Mouse (Mus musculus): ENCODE results near the gene Xrra1. TPM values are rescaled to one million over a fixed set of nuclear protein-coding genes. Genes with fewer than 3 reads are reported as not detected.
A peak's percentile ranks its signal among the peaks of the same experiment; 100 is the strongest.

Xrra1 gene
- polyA plus RNA-seq, 1 experiment from 2014 or later, result 0.29 TPM

- ATAC-seq (ENCODE audit: insufficient number of reproducible peaks, insufficient read depth, low FRiP score, low read depth), result no peak
- no peaks in the 10 kb centered on the region for H3K9me3 ChIP-seq (ENCODE audit: control insufficient read depth, low read depth, low read length)
- WGBS, result 88% methylated on average over 14 of the region's 14 CpGs
- H3K36me3 ChIP-seq (ENCODE audit: control insufficient read depth, insufficient read depth, low read length), result peaks cover 15% of the 10 kb centered on the region; the same call in 1 of the 2 replicates
- no peak overlapping the region for H3K9ac ChIP-seq (replicated peaks; ENCODE audit: low read depth, low read length)
- H3K27me3 ChIP-seq (ENCODE audit: control insufficient read depth, insufficient read depth, low read length), result no peaks in the 10 kb centered on the region
- H3K4me1 ChIP-seq (ENCODE audit: control insufficient read depth, insufficient read depth, low read length), result peaks cover 12% of the 10 kb centered on the region; the same call in 1 of the 2 replicates
- H3K27ac ChIP-seq (ENCODE audit: low read length), result no peak overlapping the region
- no peak overlapping the region for H3K4me2 ChIP-seq (replicated peaks; ENCODE audit: low read depth, low read length)
- no peak overlapping the region for H3K4me3 ChIP-seq (ENCODE audit: low read depth, low read length)
Observed at GRCm38 (mm10) chr7:99856266-99856861, 2.6 kb upstream of the Xrra1 start.

DNA sequence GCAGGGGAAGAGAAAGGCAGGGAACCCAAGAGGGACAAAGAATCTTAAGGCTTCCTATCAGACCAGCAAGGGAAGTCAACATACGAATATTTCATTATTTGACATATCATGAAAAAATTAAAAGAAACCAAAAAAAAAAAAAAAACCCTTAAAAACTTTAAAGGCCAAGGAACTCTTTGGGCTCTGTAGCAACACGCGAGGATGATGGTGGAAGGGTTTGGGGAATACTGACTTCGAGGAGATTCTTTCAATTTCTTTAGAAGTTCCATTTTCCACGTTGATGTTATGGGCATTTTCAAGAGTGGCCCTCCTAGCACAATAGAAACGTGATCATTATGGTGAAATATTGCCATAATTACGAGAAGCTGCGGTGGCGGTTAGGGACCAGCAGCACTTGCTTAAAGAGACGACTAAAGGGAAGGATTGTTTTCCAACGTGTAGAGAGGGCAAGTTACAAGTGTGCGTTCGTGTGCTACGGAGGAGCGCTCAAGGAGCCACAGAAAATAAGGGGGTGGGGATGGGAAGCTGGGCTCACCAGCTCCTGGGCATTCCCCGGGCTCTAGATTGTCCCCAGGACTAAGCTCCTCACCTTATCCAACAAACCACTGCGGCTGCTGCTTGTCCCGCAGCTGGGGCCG is 622 bp upstream of the Xrra1 start:
- Histone ChIP-seq H3K4me1 (ENCODE audit: control insufficient read depth, insufficient read depth, low read length) (peaks cover 12% of the 10 kb centered on the region; the same call in 1 of the 2 replicates), H3K4me2 (replicated peaks; ENCODE audit: low read depth, low read length) (peak overlapping the region; percentile 78), H3K4me3 (ENCODE audit: low read depth, low read length) (peak overlapping the region; percentile 77), H3K27me3 (ENCODE audit: control insufficient read depth, insufficient read depth, low read length) (no peaks in the 10 kb centered on the region), H3K36me3 (ENCODE audit: control insufficient read depth, insufficient read depth, low read length) (peaks cover 13% of the 10 kb centered on the region; the same call in 1 of the 2 replicates), H3K9ac (replicated peaks; ENCODE audit: low read depth, low read length) (peak overlapping the region; percentile 91), H3K9me3 (ENCODE audit: control insufficient read depth, low read depth, low read length) (no peaks in the 10 kb centered on the region), H3K27ac (ENCODE audit: low read length) (peak overlapping the region; percentile 44; the same call in 1 of the 2 replicates)
- peak; percentile 46 for ATAC-seq (ENCODE audit: insufficient number of reproducible peaks, insufficient read depth, low FRiP score, low read depth)
- WGBS, result 1% methylated on average over 19 of the region's 19 CpGs

GRCm38 (mm10) chr7:99863362-99863761 is 4.4 kb downstream of the Xrra1 start, which contains the start of gene Spcs2:
TSS of gene Spcs2 (minus strand) at chr7:99863462.
- H3K27ac ChIP-seq (ENCODE audit: low read length), result no peak within 1 kb of the TSS
- WGBS, result 54% methylated on average over 7 of the region's 7 CpGs
- ATAC-seq (ENCODE audit: insufficient number of reproducible peaks, insufficient read depth, low FRiP score, low read depth), result no peak
- H3K9ac ChIP-seq (replicated peaks; ENCODE audit: low read depth, low read length), result no peak within 1 kb of the TSS
- no peak within 1 kb of the TSS for H3K4me2 ChIP-seq (replicated peaks; ENCODE audit: low read depth, low read length)
- H3K9me3 ChIP-seq (ENCODE audit: control insufficient read depth, low read depth, low read length), result no peaks in the 10 kb centered on the region
- no peak within 1 kb of the TSS for H3K4me3 ChIP-seq (ENCODE audit: low read depth, low read length)
- H3K4me1 ChIP-seq (ENCODE audit: control insufficient read depth, insufficient read depth, low read length), result no peaks in the 10 kb centered on the region
- H3K36me3 ChIP-seq (ENCODE audit: control insufficient read depth, insufficient read depth, low read length), result no peaks in the 10 kb centered on the region
- no peaks in the 10 kb centered on the region for H3K27me3 ChIP-seq (ENCODE audit: control insufficient read depth, insufficient read depth, low read length)

GRCm38 (mm10) chr7:99864241-99865028 is 5.5 kb downstream of the Xrra1 start:
- Histone ChIP-seq H3K4me2 (replicated peaks; ENCODE audit: low read depth, low read length) (no peak overlapping the region), H3K27ac (ENCODE audit: low read length) (no peak overlapping the region), H3K9ac (replicated peaks; ENCODE audit: low read depth, low read length) (no peak overlapping the region), H3K4me3 (ENCODE audit: low read depth, low read length) (no peak overlapping the region), H3K9me3 (ENCODE audit: control insufficient read depth, low read depth, low read length) (no peaks in the 10 kb centered on the region), H3K36me3 (ENCODE audit: control insufficient read depth, insufficient read depth, low read length) (no peaks in the 10 kb centered on the region), H3K27me3 (ENCODE audit: control insufficient read depth, insufficient read depth, low read length) (no peaks in the 10 kb centered on the region), H3K4me1 (ENCODE audit: control insufficient read depth, insufficient read depth, low read length) (no peaks in the 10 kb centered on the region)
- WGBS, result 71% methylated on average over 11 of the region's 11 CpGs
- ATAC-seq (ENCODE audit: insufficient number of reproducible peaks, insufficient read depth, low FRiP score, low read depth), result no peak

GRCm38 (mm10) chr7:99865219-99865618 is 6.3 kb downstream of the Xrra1 start:
- H3K9me3 ChIP-seq (ENCODE audit: control insufficient read depth, low read depth, low read length), result no peaks in the 10 kb centered on the region
- H3K4me1 ChIP-seq (ENCODE audit: control insufficient read depth, insufficient read depth, low read length), result no peaks in the 10 kb centered on the region
- H3K4me3 ChIP-seq (ENCODE audit: low read depth, low read length), result no peak overlapping the region
- no peak for ATAC-seq (ENCODE audit: insufficient number of reproducible peaks, insufficient read depth, low FRiP score, low read depth)
- H3K27me3 ChIP-seq (ENCODE audit: control insufficient read depth, insufficient read depth, low read length), result no peaks in the 10 kb centered on the region
- no peak overlapping the region for H3K27ac ChIP-seq (ENCODE audit: low read length)
- H3K4me2 ChIP-seq (replicated peaks; ENCODE audit: low read depth, low read length), result no peak overlapping the region
- 45% methylated on average over 3 of the region's 3 CpGs for WGBS
- no peak overlapping the region for H3K9ac ChIP-seq (replicated peaks; ENCODE audit: low read depth, low read length)
- no peaks in the 10 kb centered on the region for H3K36me3 ChIP-seq (ENCODE audit: control insufficient read depth, insufficient read depth, low read length)

DNA sequence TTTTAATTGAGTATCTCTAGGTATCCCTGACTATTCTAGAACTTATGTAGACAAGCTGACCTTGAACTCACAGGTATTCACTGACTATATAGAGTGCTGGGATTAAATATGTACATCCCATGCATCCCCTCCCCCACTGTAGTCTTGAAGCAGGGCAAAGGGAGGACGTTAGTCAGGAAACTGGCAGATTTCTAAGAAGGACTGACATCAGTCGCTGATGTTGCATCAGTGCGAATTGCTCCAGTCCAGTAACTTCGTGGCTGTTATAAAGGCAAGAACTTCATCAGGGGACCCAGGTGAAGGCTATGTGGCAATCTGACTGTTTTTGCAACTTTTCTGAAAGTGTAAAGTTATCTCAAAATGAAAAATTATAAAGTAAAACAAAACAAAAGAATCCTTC is 10.4 kb downstream of the Xrra1 start:
- Histone ChIP-seq H3K4me3 (ENCODE audit: low read depth, low read length) (no peak overlapping the region), H3K4me2 (replicated peaks; ENCODE audit: low read depth, low read length) (no peak overlapping the region), H3K9ac (replicated peaks; ENCODE audit: low read depth, low read length) (no peak overlapping the region), H3K4me1 (ENCODE audit: control insufficient read depth, insufficient read depth, low read length) (no peaks in the 10 kb centered on the region), H3K9me3 (ENCODE audit: control insufficient read depth, low read depth, low read length) (no peaks in the 10 kb centered on the region), H3K36me3 (ENCODE audit: control insufficient read depth, insufficient read depth, low read length) (no peaks in the 10 kb centered on the region), H3K27ac (ENCODE audit: low read length) (no peak overlapping the region), H3K27me3 (ENCODE audit: control insufficient read depth, insufficient read depth, low read length) (no peaks in the 10 kb centered on the region)
- ATAC-seq (ENCODE audit: insufficient number of reproducible peaks, insufficient read depth, low FRiP score, low read depth), result no peak
- 62% methylated on average over 4 of the region's 4 CpGs for WGBS

DNA sequence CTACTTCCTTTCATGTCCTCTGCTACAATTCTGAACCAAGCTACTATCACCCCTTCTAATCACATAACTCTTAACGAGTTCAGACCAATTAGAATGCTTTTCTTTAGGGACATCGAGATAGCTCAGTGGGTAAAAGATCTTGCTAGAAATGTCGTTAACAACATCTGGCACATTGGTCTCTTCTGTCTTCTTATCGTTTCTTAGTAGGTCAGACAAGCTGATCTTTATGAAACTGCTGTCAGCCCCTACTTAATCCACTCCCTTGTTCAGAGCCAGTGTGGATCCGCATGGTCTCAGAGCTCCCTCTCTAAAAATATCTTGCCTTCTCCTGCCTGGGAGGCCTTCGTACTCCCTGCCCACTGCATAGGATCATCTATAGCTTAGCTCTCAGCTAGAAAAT is 15.0 kb downstream of the Xrra1 start:
- Histone ChIP-seq H3K27me3 (ENCODE audit: control insufficient read depth, insufficient read depth, low read length) (no peaks in the 10 kb centered on the region), H3K4me2 (replicated peaks; ENCODE audit: low read depth, low read length) (no peak overlapping the region), H3K36me3 (ENCODE audit: control insufficient read depth, insufficient read depth, low read length) (no peaks in the 10 kb centered on the region), H3K9me3 (ENCODE audit: control insufficient read depth, low read depth, low read length) (no peaks in the 10 kb centered on the region), H3K9ac (replicated peaks; ENCODE audit: low read depth, low read length) (no peak overlapping the region), H3K4me3 (ENCODE audit: low read depth, low read length) (no peak overlapping the region), H3K4me1 (ENCODE audit: control insufficient read depth, insufficient read depth, low read length) (no peaks in the 10 kb centered on the region), H3K27ac (ENCODE audit: low read length) (no peak overlapping the region)
- 75% methylated on average over 6 of the region's 6 CpGs for WGBS
- ATAC-seq (ENCODE audit: insufficient number of reproducible peaks, insufficient read depth, low FRiP score, low read depth), result no peak

GRCm38 (mm10) chr7:99875891-99876290 is 17.0 kb downstream of the Xrra1 start:
- H3K4me1 ChIP-seq (ENCODE audit: control insufficient read depth, insufficient read depth, low read length), result no peaks in the 10 kb centered on the region
- H3K27me3 ChIP-seq (ENCODE audit: control insufficient read depth, insufficient read depth, low read length), result no peaks in the 10 kb centered on the region
- H3K27ac ChIP-seq (ENCODE audit: low read length), result no peak overlapping the region
- no peaks in the 10 kb centered on the region for H3K36me3 ChIP-seq (ENCODE audit: control insufficient read depth, insufficient read depth, low read length)
- ATAC-seq (ENCODE audit: insufficient number of reproducible peaks, insufficient read depth, low FRiP score, low read depth), result no peak
- H3K9ac ChIP-seq (replicated peaks; ENCODE audit: low read depth, low read length), result no peak overlapping the region
- no peaks in the 10 kb centered on the region for H3K9me3 ChIP-seq (ENCODE audit: control insufficient read depth, low read depth, low read length)
- 35% methylated on average over 5 of the region's 5 CpGs for WGBS
- H3K4me2 ChIP-seq (replicated peaks; ENCODE audit: low read depth, low read length), result no peak overlapping the region
- no peak overlapping the region for H3K4me3 ChIP-seq (ENCODE audit: low read depth, low read length)

All from stomach, embryonic 14.5 days (tissue).